Mouse (Mus musculus): ENCODE measurements around the gene Bloc1s6.

DNA sequence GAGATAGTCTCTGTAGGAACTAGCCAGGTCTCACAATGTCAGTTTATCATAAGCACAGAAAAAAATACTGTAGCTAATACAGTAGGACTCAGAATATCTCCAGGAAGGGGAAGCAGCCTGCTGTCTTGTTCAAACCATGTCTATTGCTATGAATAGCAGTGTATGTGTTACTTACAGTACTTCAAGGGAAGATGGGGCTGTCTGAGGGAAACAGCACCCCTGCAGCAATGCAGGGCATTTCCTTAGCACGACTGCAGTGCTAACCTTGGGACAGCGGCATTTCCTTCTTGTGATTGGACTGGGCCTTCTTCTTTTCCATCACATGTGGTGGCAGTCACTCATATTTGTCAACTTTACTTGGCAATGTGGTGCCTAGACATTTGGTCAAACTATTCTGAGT, 38.5 kb downstream of the Bloc1s6 start:
- no peak for TF ChIP-seq CTCF (IDR thresholded peaks at IDR 0.05; ENCODE audit: low read depth, low read length)
- no peak for TF ChIP-seq POLR2A (IDR thresholded peaks at IDR 0.05; ENCODE audit: extremely low read depth, insufficient read depth, low read length)

Data from liver, adult 2 months (tissue).